Mouse (Mus musculus) neural tube, embryonic 14.5 days (tissue): ENCODE measurements at regions not wholly inside any gene's neighbourhood (a gene's known extent, or its start where the extent isn't known, plus 50 kb on each side); places are given as distances from the start of the nearest gene placed in this dataset.
A peak's percentile ranks its signal among the peaks of the same experiment; 100 is the strongest.
"Not testable (repeated sequence)": the region's sequence is repeated elsewhere in the genome, so short reads cannot be mapped to it uniquely, and the experiment has no call there.

ENCODE experiments used
- ATAC-seq: fragments of 200-750 bp; cut with Nextera tagmentation; 2 replicates; pipeline ENCODE4 v1.8.0; 2017; ENCODE audit warnings: low read depth, mild to moderate bottlenecking, moderate TSS enrichment, moderate library complexity
- H3K27ac ChIP-seq: fragments of 300-500 bp; sonication (generic); 2 replicates; pipeline ENCODE4 v1.5.1; 2014; ENCODE audit warnings: low read depth, mild to moderate bottlenecking, control low read depth, low read length, moderate library complexity, mixed read lengths
- H3K27me3 ChIP-seq: fragments of 300-500 bp; sonication (generic); 2 replicates; pipeline ENCODE4 v1.6.1; 2014; ENCODE audit warnings: low read length; ENCODE audit not compliant: control insufficient read depth, insufficient read depth
- H3K36me3 ChIP-seq: fragments of 300-500 bp; sonication (generic); 2 replicates; pipeline ENCODE4 v1.6.1; 2014; ENCODE audit warnings: low read length, mixed read lengths; ENCODE audit not compliant: control insufficient read depth, insufficient read depth
- H3K4me1 ChIP-seq: fragments of 300-500 bp; sonication (generic); 2 replicates; pipeline ENCODE4 v1.6.1; 2014; ENCODE audit warnings: low read length; ENCODE audit not compliant: control insufficient read depth, insufficient read depth
- H3K4me2 ChIP-seq: fragments of 300-500 bp; sonication (generic); 2 replicates; pipeline ENCODE4 v1.6.1; 2014; ENCODE audit warnings: mild to moderate bottlenecking, low read depth, low read length, control low read depth
- H3K4me3 ChIP-seq: fragments of 300-500 bp; sonication (generic); 2 replicates; pipeline ENCODE4 v1.5.1; 2014; ENCODE audit warnings: low read depth, low read length, control low read depth, mixed read lengths
- H3K9ac ChIP-seq: fragments of 300-500 bp; sonication (generic); replicated peaks from 2 replicates; pipeline ENCODE4 v1.6.1; 2014; ENCODE audit warnings: low read depth, mild to moderate bottlenecking, control low read depth, low read length, mixed read lengths
- H3K9me3 ChIP-seq: fragments of 300-500 bp; sonication (generic); 2 replicates; pipeline ENCODE4 v1.6.1; 2016; ENCODE audit warnings: low read length; ENCODE audit not compliant: control insufficient read depth
- WGBS: fragments of 180-500 bp; shearing (Covaris S2); extraction: QIAGEN DNeasy Blood & Tissue Kit; methylation state at CpG from one replicate; pipeline ENCODE4 v1.1.7; 2014; 5-methylcytosine and 5-hydroxymethylcytosine counted together

DNA sequence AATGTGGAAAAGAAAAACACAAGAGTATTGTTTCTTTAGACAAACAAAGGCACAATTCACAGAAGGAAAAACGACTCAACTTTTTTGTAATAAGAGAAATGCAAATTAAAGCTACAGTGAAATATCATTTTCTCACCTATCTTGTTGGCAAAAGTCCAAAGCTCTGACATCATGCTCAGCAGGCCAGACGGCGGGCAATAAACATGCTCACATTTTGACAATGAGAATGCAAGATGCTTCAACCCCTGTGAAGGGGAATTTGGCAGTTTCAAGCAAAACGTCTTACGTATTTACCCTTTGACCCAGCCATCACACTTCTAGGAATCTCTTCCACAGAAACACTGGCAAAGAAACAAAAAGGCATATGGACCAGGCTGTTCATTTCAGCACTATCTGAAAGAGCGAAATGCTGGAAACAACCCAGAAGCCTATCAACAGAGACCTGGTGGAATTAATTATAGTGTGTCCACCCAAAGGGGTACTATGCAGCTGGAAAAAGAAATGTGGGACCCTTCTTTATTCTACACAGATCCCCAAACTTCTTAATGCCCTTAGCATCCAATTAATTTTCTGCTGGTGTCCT is 203.4 kb upstream of the 2610301B20Rik start:
- Histone ChIP-seq H3K4me1 (no peaks in the 10 kb centered on the region), H3K27ac (no peak overlapping the region), H3K4me3 (no peak overlapping the region), H3K9me3 (no peaks in the 10 kb centered on the region), H3K36me3 (no peaks in the 10 kb centered on the region), H3K27me3 (no peaks in the 10 kb centered on the region), H3K4me2 (no peak overlapping the region), H3K9ac (no peak overlapping the region)
- WGBS = 68% methylated on average over 6 of the region's 6 CpGs
- no peak for ATAC-seq

DNA sequence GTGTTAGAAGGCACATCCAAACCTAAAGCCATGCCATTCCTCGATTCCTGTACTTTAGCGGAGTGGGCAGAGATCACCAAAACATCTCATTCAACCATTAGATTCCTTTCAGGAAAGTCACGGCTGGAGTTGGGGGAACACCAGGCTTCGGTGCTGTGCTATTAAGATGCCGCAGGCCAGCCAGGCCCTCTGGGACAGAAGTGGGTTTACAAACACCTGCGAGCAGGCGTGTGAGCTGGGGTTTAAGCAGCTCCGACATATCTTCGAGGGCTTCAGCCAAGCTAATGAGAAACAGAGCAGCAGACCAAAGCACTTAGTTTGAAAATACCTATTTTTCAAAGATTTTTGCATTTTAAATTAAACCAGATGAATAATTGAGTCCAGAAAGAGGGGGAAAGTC is 183.2 kb upstream of the 2610301B20Rik start:
- H3K4me2 ChIP-seq = no peak overlapping the region
- WGBS = 77% methylated on average over 9 of the region's 9 CpGs
- no peaks in the 10 kb centered on the region for H3K27me3 ChIP-seq
- no peaks in the 10 kb centered on the region for H3K4me1 ChIP-seq
- H3K9me3 ChIP-seq = no peaks in the 10 kb centered on the region
- H3K9ac ChIP-seq = no peak overlapping the region
- no peak overlapping the region for H3K4me3 ChIP-seq
- H3K27ac ChIP-seq = no peak overlapping the region
- ATAC-seq = no peak
- H3K36me3 ChIP-seq = no peaks in the 10 kb centered on the region

DNA sequence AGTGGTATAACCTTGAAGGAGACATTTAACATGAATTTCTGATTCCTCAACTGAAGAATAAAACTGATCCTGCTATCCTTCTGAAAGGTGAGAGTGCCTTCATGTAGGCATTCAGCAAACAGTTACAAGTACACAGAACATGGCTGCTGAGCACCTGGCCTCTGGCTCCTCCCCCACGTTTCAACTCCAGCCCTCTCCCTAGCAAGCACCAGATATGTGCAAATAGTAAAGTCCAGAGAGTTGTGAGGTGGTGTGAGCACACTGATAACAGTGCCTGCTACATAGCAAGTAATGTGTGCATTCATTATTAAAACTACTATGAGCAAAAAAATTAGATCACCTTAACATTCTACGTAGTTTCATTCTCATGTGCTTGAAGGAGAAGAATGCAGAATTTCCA is 181.4 kb upstream of the 2610301B20Rik start:
- Histone ChIP-seq H3K4me1 (no peaks in the 10 kb centered on the region), H3K4me3 (no peak overlapping the region), H3K36me3 (no peaks in the 10 kb centered on the region), H3K4me2 (no peak overlapping the region), H3K9me3 (no peaks in the 10 kb centered on the region), H3K27ac (no peak overlapping the region), H3K27me3 (no peaks in the 10 kb centered on the region), H3K9ac (no peak overlapping the region)
- WGBS = 83% methylated on average over 2 of the region's 2 CpGs
- ATAC-seq = no peak

DNA sequence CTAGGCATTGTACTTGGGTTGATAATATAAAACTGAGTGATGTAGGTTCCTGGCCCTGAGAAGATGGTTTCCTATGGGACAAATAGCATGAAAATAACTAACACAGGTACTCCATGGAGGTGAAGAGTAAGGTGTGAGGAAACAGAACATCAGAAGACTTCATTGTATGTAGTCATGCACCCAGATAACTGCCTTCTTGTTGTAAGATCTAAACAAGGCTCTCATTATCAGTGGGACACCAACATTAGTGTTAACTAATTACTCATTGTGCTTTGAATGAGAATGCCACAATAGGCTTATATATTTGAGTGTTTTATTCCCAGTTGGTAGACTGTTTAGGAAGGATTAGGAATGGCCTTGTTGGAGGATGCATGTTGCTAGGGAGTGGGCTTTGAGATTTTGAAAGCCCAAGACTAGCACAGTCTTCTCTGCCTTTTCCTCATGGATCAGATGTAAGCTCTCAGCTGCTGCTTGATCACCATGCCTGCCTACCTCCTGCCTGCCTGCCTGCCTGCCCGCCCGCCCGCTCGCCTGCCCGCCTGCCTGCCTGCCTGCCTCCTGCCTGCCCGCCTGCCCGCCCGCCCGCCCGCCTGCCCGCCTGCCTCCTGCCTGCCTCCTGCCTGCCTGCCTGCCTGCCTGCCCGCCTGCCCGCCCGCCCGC is 180.7 kb upstream of the 2610301B20Rik start:
- H3K9ac ChIP-seq = no peak overlapping the region
- 31% methylated on average over 4 of the region's 15 CpGs for WGBS
- H3K36me3 ChIP-seq = no peaks in the 10 kb centered on the region
- no peak overlapping the region for H3K4me3 ChIP-seq
- no peaks in the 10 kb centered on the region for H3K4me1 ChIP-seq
- H3K27me3 ChIP-seq = no peaks in the 10 kb centered on the region
- peak; percentile 77 for ATAC-seq
- H3K4me2 ChIP-seq = no peak overlapping the region
- no peak overlapping the region for H3K27ac ChIP-seq
- H3K9me3 ChIP-seq = no peaks in the 10 kb centered on the region

DNA sequence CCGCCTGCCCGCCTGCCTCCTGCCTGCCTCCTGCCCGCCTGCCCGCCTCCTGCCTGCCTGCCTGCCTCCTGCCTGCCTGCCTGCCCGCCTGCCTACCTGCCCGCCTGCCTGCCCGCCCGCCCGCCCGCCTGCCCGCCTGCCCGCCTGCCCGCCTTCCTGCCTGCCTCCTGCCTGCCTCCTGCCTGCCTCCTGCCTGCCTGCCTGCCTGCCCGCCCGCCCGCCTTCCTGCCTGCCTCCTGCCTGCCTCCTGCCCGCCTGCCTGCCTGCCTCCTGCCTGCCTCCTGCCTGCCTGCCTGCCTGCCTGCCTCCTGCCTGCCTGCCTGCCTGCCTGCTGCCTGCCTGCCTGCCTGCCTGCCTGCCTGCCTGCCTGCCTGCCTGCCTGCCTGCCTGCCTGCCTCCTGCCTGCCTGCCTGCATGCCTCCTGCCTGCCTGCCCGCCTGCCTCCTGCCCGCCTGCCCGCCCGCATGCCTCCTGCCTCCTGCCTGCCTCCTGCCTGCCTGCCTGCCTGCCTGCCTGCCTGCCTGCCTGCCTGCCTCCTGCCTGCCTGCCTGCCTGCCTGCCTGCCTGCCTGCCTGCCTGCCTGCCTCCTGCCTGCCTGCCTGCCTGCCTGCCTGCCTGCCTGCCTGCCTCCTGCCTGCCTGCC is 180.1 kb upstream of the 2610301B20Rik start:
- H3K36me3 ChIP-seq, H3K4me1 ChIP-seq, H3K9ac ChIP-seq, H3K27me3 ChIP-seq, H3K27ac ChIP-seq, H3K9me3 ChIP-seq, H3K4me2 ChIP-seq, ATAC-seq, H3K4me3 ChIP-seq: not testable (repeated sequence)
- WGBS = 38% methylated on average over 10 of the region's 21 CpGs

DNA sequence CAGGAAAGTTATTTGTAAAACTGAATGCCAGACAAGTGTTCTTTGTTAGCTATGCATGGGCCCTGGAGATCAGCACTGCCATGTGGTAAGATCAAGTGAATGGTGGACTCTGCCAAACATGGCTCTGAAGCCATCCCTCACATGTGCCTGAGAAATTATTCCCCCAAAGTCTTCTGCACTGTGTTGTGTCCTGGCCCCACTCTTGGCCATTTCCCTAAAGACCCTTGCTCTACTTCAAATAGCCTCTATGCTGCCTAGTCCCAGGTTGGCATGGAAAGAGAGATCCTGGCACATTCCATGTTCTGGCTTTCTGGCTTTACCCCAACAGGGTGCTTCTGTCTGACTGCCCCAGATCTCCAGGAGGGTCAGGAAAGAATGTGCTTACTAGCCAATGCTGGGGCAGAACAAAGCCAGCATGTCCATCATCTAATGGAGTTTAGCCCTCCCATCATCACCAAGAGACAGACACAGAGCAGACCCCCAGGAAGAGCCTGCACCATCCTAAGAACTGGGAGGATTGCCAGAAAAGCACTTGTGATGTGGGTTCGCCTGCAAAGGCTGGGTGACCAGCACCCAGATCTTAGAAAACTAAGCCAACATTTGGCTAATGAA is 177.0 kb upstream of the 2610301B20Rik start:
- ATAC-seq = no peak
- Histone ChIP-seq H3K9ac (no peak overlapping the region), H3K4me2 (no peak overlapping the region), H3K4me3 (no peak overlapping the region), H3K4me1 (no peaks in the 10 kb centered on the region), H3K9me3 (no peaks in the 10 kb centered on the region), H3K27me3 (no peaks in the 10 kb centered on the region), H3K36me3 (no peaks in the 10 kb centered on the region), H3K27ac (no peak overlapping the region)
- 79% methylated on average over 1 of the region's 1 CpGs for WGBS

DNA sequence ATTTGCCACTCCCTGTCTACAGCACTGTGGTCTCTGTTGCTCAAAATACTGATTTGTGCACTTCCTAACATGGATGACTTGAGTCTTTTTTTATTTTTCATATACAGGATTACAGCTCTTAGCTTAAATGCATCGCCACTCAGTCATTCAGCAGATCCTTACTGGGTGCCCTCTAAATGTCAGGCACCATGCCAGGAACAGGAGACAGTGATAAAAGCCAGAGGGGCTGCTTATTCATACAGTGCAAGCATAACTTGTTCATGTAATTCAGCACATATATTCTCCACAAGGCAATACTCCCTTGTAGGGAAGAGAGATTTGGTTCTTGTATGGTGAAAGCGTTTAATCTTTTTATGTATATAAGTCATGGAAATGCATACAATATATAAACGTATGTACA is 175.7 kb upstream of the 2610301B20Rik start:
- H3K4me2 ChIP-seq = no peak overlapping the region
- H3K27me3 ChIP-seq = no peaks in the 10 kb centered on the region
- H3K4me1 ChIP-seq = no peaks in the 10 kb centered on the region
- no peak for ATAC-seq
- H3K4me3 ChIP-seq = no peak overlapping the region
- no peak overlapping the region for H3K27ac ChIP-seq
- H3K36me3 ChIP-seq = no peaks in the 10 kb centered on the region
- 94% methylated on average over 3 of the region's 3 CpGs for WGBS
- no peak overlapping the region for H3K9ac ChIP-seq
- H3K9me3 ChIP-seq = no peaks in the 10 kb centered on the region

DNA sequence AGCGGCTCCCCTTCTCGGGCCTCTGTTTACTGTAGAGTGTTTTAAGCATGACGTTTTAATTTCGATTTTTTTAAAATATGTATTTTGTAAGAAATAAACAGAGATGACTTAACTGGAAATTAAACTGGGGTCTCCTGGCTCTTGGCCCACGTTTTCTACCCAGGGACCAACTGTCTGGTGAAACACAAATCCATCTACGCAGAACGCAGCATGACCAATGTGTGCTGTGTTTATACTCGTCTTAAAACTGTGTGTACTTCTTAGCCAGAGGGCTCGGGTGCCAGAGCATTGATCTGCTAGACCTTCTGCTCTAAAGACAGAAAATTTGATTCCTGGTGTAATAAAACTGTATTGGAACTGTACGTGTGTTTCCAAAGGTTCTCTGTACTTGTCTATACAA is 172.8 kb upstream of the 2610301B20Rik start:
- 82% methylated on average over 10 of the region's 10 CpGs for WGBS
- Histone ChIP-seq H3K4me3 (no peak overlapping the region), H3K27me3 (no peaks in the 10 kb centered on the region), H3K4me2 (no peak overlapping the region), H3K27ac (no peak overlapping the region), H3K36me3 (no peaks in the 10 kb centered on the region), H3K4me1 (no peaks in the 10 kb centered on the region), H3K9ac (no peak overlapping the region), H3K9me3 (no peaks in the 10 kb centered on the region)
- no peak for ATAC-seq

DNA sequence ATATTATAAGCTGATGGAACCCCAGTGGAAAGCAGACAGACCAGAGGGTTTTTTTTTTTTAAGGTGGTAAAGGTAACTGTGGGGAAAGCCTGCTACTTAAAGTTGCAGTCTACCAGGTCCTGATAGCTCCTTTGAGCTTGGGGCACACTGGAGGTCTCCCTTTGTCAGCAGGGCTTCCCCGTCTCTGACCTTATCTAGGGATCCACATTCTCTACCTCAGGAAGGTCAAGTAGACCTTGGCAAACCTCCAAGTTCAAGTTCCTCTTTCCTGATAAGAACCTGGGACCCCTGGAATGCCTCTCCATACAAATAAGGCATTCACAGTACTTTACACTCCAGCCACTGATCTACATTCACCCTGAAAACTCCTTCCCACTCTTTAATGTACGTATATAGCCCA is 171.1 kb upstream of the 2610301B20Rik start:
- H3K36me3 ChIP-seq = no peaks in the 10 kb centered on the region
- no peak overlapping the region for H3K4me3 ChIP-seq
- no peaks in the 10 kb centered on the region for H3K27me3 ChIP-seq
- H3K27ac ChIP-seq = no peak overlapping the region
- no peak for ATAC-seq
- no peak overlapping the region for H3K9ac ChIP-seq
- H3K4me1 ChIP-seq = no peaks in the 10 kb centered on the region
- WGBS = 85% methylated on average over 2 of the region's 2 CpGs
- no peaks in the 10 kb centered on the region for H3K9me3 ChIP-seq
- H3K4me2 ChIP-seq = no peak overlapping the region
